Mouse (Mus musculus): ENCODE data around the gene Stk38.

GRCm38 (mm10) chr17:29003740-29004139 lies 4.1 kb downstream of the Stk38 start:
- no peak for TF ChIP-seq POLR2A (IDR thresholded peaks at IDR 0.05; ENCODE audit: borderline replicate concordance, insufficient read depth, low read length)
- no peak for TF ChIP-seq CTCF (IDR thresholded peaks at IDR 0.05; ENCODE audit: borderline replicate concordance, insufficient read depth, low read depth, low read length)
